Mouse (Mus musculus): Measurements from ENCODE around the gene Zmynd8.

DNA sequence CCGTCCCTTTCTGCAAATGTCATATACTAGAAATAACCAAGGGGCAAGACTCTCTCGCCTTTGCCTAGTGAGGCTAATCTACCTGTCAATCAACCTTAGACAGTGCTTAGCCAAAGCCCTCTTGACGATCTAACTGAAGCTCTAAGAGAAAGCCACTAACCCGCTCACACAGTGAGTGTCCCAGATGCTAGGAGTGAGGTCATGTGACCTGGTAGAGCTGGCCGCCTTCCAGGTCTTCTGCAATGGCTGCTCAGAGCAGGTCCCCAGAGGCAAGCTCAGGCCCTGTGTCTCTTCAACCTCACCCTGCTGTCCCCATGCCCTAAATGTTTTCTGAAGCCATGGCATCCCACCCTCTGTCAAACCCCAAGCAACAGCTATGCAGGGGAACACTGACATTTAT, 49.7 kb downstream of the Zmynd8 start:
- TF ChIP-seq CTCF (IDR thresholded peaks at IDR 0.05; ENCODE audit: control insufficient read depth, insufficient read depth, insufficient read length): no peak
- peak; percentile 79 for TF ChIP-seq USF1 (IDR thresholded peaks at IDR 0.05; ENCODE audit: low read depth)
- TF ChIP-seq CEBPB (IDR thresholded peaks at IDR 0.05; ENCODE audit: low read depth): no peak
- no peak for TF ChIP-seq FOSL1 (IDR thresholded peaks at IDR 0.05; ENCODE audit: insufficient read depth, low read length, poor library complexity, severe bottlenecking)
- TF ChIP-seq MAX (IDR thresholded peaks at IDR 0.05): no peak
- TF ChIP-seq MYOG (IDR thresholded peaks at IDR 0.05; ENCODE audit: control insufficient read depth, extremely low read depth, insufficient read length): no peak
- TF ChIP-seq MYOD1 (IDR thresholded peaks at IDR 0.05; ENCODE audit: control insufficient read depth, insufficient read length, low read depth): no peak
